Mouse (Mus musculus): ENCODE results near the gene Gimap5.

The Gimap5 gene

DNA sequence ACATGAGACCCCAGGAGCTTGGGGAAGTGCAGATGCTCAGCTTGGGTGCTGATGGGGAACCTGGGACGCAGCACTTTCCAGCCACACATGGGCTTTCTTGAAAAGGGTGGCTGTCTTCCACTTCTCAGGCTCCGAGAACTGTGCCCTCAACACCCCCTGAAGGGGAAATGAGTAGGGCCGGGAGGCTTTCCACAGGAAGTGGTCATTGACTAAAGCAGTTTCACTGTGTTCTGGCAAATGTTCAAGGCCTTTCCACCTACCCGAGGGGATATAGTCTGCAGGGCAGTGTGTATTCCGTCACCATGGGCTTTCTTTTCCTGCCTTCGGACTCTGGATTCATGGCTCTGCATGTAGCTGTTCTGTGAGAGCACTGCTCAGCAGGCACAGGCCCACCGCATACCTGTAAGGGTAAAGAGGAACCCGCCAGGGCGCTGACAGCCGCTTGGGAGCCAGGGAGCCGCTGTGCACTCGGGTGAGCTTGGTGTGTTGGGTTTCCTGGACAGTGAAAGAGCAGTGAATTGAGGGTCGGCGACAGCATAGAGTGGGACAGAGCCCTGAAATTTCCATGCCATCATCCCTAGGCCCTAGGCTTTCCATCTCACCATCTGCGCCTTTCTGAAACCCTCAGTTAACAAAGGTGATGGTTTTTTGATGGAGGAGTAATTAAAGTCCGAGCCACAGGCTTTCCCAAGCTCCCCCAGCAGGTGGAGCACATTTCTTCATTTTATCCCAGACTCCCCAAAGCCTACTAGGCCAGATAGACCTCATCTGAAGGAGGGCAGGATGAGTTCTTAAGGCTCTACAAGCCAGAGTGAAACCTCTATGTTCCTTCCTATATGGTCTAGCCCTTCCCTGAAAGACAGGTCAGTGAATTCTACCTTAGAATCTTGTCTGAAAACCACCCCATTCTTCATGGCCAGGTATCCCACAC is at the start of gene Gimap5:
TSS of gene Gimap5 (plus strand) at position 239 of the 931 bp plus-strand sequence.
- no peak for DNase-seq (ENCODE audit: low read depth)

- no peak for DNase-seq (ENCODE audit: low read depth)
These were observed 49.0 kb upstream of the Gimap5 start for GRCm38 (mm10) chr6:48696830-48697554.

DNA sequence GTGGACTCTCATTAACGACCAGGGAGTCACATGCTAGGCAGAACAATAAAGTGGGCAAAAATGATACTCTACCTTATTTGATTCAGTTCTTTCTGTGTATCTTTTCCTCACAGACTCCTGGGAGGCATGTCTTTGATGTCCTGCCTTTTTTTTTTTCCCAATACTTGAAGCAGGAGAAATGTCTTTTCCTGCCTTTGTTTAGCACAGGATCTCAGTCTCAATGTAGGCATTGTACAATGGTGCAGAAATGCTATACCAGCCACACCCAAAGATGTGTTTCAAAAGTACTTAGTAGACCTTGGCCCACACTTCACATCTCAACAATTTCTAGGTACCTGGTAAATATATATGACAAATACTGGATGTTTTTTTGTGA is 48.5 kb upstream of the Gimap5 start:
- no peak for DNase-seq (ENCODE audit: low read depth)

GRCm38 (mm10) chr6:48698066-48698856 is 47.7 kb upstream of the Gimap5 start:
- DNase-seq (ENCODE audit: low read depth), result no peak

DNA sequence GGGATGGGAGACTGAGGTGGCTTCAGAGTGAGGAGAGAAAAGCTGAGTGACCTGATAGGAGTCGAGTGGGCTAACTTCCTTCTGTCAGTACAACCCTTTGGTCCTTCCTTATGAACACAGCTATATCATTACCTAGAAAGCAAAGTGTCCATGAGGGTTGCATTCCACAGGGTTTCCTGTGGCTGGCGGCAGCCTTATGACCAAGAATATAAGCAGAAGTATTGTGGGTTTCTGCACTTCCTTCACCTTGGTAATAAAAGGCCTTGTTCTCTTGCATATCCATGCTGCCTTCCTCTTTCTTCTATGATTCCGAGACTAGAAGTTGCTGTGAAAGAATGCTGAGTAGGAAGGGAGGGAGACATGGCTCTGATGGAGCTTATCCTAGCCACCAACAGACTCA is 47.1 kb upstream of the Gimap5 start:
- DNase-seq (ENCODE audit: low read depth), result no peak

- no peak for DNase-seq (ENCODE audit: low read depth)
These were observed 45.5 kb upstream of the Gimap5 start for GRCm38 (mm10) chr6:48700251-48701075.

- DNase-seq (ENCODE audit: low read depth), result no peak
These were observed 43.9 kb upstream of the Gimap5 start for GRCm38 (mm10) chr6:48702146-48702545.

DNA sequence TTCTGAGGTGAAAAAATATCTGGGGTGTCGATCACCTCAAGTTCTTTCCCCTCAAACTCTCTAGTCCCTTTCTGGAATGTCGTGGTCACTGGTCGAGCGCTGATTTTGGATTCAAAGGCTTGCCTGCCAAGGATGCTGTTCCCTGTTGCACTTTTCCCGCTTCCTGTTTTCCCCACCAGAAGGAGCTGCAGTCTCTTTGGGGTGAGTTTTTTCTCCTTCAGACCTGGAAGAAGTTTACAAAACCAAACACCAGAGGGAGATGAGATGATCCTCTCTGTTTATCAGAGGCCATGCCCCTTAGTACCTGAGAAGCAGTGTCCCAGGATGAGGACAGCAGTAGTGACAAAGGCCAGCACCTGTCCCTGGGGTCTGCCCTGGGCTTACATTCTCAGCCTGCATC is 43.4 kb upstream of the Gimap5 start:
- DNase-seq (ENCODE audit: low read depth), result no peak

DNA sequence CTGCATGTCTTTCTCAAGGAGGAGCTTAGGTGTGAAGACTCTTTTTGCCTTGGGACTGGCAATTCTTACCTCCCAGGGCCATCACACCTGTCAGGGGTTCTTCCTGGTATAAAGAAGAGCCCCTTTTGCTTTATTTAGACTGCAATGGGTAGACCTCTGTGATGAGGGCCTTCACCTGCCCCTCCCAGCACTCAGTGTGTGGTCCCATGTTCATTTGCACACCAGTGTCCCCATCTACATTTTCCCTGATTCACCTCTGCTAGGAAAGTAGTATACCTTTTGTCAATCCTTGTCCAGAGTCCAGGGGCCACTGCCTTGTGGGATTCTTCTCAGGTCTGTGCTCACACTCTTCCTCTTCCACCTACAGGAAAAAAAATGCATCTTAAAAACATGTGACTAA is 41.9 kb upstream of the Gimap5 start:
- no peak for DNase-seq (ENCODE audit: low read depth)

DNA sequence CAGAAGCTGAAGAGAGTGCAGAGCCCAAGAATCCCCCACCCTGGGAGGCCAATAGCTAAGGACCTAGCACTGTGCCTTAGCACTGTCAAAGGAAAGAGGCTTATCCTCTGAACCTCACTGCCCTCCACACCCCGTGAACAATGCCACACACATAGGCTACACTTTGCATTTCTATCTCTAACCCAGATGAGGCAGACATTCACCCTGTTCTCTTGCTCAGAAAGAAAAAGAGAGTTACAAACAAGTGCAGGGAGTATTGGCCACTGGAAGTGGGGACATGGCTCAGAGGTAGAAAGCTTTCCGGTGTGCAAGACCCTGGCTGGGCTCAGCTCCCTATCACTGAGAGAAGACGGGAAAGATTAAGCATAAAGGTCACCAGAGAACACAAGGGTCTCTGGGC is 39.9 kb upstream of the Gimap5 start:
- DNase-seq (ENCODE audit: low read depth), result no peak

DNA sequence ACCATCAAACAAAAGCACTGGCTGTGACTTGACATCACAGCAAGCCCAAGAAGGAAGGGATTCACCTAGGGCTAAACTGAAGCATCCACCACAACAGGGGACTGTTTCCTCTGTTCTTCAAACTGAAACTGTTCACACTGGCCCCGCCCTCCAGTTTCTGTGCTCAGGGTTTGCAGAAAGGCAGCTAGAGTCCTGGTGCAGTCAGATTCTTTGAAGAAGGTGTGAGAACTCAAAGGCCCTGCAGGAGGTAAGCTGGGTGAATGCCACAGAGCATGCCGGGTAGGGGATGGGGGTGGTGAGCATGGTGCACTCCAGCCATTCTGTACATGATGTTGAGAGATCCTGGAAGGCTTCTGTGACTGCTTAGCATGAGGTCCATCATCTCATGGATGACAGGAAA is 27.5 kb upstream of the Gimap5 start, which contains the start of the genes Gm28053 and Gimap7:
TSS of gene Gm28053 (plus strand) at position 153 of the 400 bp plus-strand sequence.
TSS of gene Gimap7 (plus strand) at position 167 of the 400 bp plus-strand sequence.
- DNase-seq (ENCODE audit: low read depth), result no peak

DNA sequence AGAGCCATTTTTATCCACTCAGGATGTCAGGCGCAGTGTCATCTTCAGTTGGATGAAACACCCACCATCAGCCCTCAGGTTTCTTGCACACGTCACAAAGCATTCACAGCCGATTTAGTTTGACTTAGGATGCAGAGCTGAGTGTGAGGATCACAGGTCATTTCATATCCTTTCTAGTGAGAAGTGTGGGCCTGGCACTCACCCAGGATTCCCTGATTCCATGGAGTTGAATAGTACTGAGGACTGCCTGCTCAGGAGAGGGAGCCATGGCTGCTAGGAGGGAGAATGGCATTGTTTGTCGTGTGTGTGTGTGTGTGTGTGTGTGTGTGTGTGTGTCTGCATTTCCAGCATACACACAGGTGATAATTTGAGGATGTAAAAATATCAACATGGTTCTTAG is 25.7 kb upstream of the Gimap5 start:
- DNase-seq (ENCODE audit: low read depth), result no peak

DNA sequence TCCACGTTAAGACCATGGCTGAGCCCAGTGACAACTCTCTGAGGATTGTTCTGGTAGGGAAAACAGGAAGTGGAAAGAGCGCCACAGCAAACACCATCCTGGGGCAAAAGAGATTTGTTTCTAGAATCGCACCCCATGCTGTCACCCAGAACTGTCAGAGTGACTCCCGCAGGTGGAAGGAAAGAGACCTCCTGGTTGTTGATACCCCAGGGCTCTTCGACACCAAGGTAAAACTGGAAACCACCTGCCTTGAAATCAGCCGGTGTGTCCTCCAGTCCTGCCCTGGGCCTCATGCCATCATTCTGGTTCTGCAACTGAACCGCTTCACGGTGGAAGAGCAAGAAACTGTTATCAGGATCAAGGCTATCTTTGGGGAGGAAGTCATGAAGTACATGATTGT is 22.5 kb upstream of the Gimap5 start:
- no peak for DNase-seq (ENCODE audit: low read depth)

GRCm38 (mm10) chr6:48725476-48725875 is 20.5 kb upstream of the Gimap5 start:
- DNase-seq (ENCODE audit: low read depth), result no peak

DNA sequence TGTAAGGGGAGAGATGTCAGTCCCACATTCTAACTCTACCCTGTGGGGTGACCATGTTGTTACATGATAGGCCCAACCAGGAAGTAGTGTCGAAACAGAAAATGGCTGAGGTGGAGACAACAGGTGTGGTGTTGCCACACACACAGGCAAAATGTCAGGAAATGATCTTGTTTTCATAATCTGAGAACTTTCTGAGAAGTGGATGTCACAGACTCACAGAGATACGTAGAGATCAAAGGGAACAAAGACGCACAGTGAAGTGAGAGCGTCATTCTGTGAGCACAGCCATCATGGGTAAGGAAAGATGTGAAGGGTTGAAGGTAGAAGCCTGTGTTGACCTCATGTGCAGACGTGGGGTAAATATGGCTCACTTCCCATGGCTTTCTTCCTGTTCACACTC is 18.2 kb upstream of the Gimap5 start:
- DNase-seq (ENCODE audit: low read depth), result no peak

- DNase-seq (ENCODE audit: low read depth), result no peak
These were observed 13.1 kb upstream of the Gimap5 start for GRCm38 (mm10) chr6:48732864-48733304.

DNA sequence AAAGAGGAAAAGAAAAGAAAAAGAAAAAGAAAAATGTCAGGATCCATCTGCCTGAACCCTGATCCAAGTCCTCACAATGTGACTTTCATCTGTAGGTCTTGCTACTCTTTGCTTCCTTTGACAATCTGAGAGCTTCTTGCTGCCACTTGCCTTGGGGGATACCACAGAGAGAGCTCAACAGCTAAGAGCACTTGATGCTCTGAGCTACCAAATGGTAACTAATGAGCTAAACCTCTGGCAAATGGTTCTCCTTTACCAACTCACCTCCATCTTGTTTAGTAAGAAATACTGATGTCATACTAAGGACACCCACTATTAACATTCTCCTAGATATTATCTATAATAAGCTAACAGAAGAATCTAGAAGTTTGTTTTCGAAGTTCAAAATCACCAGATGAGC is 12.3 kb upstream of the Gimap5 start:
- DNase-seq (ENCODE audit: low read depth), result no peak

- DNase-seq (ENCODE audit: low read depth), result no peak
These were observed 8.9 kb upstream of the Gimap5 start for GRCm38 (mm10) chr6:48737053-48737452.

DNA sequence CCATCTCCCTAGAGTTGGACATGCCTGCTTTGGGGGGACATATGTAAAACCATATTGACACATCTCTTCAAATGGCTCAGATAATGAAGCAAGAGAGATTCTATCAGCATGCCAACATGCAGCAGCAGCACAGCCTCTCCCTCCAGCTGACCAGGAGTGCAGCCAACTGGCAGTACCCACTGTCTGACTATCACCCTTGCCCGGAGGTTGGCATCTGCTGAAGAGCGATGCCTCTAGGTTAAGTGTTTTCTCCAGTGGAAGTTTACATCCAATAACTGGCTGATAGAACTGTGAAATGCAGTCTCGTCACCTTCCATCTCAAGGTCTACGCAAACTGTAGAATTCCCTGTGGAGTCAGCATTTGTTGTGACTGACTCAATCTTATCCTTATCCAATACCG is 8.3 kb upstream of the Gimap5 start:
- DNase-seq (ENCODE audit: low read depth), result no peak

GRCm38 (mm10) chr6:48738961-48739779 is 6.8 kb upstream of the Gimap5 start, which contains the start of gene Gimap1:
Gimap1 (plus strand) TSS chr6:48739054.
- no peak for DNase-seq (ENCODE audit: low read depth)

GRCm38 (mm10) chr6:48739780-48740055 is 6.3 kb upstream of the Gimap5 start:
- DNase-seq (ENCODE audit: low read depth), result no peak
